Mouse (Mus musculus): Measurements from ENCODE around the gene Polr2g.

Polr2g gene

GRCm38 (mm10) chr19:8765562-8765961 is 32.8 kb downstream of the Polr2g start:
- DNase-seq (ENCODE audit: extremely low read depth, low read depth, low spot score), result no peak

GRCm38 (mm10) chr19:8763276-8763675 is 35.1 kb downstream of the Polr2g start:
- no peak for DNase-seq (ENCODE audit: extremely low read depth, low read depth, low spot score)

DNA sequence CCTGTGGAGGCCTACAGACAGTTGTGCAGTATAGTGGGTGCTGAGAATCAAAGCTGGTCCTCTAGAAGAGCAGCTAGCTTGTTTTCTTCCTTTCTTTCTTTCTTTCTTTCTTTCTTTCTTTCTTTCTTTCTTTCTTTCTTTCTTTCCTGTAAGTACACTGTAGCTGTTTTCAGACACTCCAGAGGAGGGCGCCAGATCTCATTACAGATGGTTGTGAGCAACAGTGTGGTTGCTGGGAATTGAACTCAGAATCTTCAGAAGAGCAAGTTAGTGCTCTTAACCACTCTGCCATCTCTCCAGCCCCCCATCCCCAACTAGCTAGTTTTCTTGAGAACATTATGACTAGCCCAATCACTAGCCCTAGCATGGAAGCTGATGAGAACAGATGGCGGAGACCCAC is 37.6 kb downstream of the Polr2g start:
- DNase-seq (ENCODE audit: extremely low read depth, low read depth, low spot score), result no peak

DNA sequence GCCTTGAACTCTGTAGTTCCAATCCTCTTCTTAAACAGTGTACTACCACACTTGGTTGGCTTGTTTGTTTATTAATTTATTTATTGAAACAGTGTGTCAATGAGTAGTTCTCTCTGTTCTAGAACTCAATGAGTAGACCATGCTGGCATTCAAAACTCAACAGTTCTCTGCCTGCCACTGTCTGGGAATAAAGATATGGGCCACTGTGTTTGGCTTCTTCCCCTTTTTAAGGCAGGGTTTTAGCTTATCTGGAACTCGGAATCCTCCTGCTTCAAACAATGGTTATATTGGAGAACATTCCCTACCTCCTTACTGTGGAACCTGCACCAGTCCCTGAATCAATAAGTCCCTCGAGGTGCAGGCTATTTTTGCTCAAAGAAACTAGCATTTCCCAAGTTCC is 39.5 kb downstream of the Polr2g start:
- no peak for DNase-seq (ENCODE audit: extremely low read depth, low read depth, low spot score)

- no peak for DNase-seq (ENCODE audit: extremely low read depth, low read depth, low spot score)
These were observed 40.8 kb downstream of the Polr2g start for GRCm38 (mm10) chr19:8757471-8757998.

GRCm38 (mm10) chr19:8756635-8757387 is 41.6 kb downstream of the Polr2g start, which contains the start of gene Nxf1:
Gene Nxf1 (plus strand): TSS chr19:8757073.
- DNase-seq (ENCODE audit: extremely low read depth, low read depth, low spot score), result no peak

DNA sequence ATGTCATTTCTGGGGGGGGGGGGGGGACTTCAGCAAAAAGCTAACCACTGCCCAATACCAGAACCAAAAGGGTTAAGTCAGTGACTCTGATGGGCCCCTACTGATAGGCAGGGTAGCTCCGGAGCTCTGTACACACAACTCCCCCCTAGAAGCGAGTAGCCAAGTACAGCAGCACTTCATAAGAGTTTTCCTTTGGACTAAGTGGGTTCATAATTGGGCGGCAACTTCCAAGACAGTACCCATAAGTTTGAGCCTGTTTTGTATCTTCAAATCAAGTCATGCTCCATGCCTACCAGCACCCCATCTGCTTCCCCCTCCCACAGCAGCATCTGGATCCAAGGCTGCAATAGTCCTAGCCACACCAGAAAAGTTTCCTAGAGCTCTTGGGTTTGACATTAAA is 42.7 kb downstream of the Polr2g start:
- no peak for DNase-seq (ENCODE audit: extremely low read depth, low read depth, low spot score)

DNA sequence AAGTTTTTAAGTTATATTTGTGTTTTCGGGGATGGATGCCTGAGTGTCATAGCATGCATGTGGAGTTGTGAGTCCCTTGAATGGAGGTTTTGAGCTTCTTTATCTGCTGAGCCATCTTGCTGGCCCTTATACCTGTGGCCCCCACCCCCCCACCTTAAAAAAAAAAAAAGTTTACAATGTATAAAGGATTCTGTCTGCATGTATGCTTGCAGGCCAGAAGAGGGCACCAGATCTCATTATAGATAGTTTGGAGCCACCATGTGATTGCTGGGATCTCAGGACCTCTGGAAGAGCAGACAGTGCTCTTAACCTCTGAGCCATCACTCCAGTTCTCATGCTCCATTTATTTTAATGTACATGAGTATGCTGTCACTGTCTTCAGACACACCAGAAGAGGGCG is 51.0 kb downstream of the Polr2g start:
- no peak for DNase-seq (ENCODE audit: extremely low read depth, low read depth, low spot score)

- no peak for DNase-seq (ENCODE audit: extremely low read depth, low read depth, low spot score)
These were observed 53.0 kb downstream of the Polr2g start for GRCm38 (mm10) chr19:8745382-8745781.
